Mouse (Mus musculus) spleen, postnatal 10 days (tissue): Measurements from ENCODE around the gene Gm8994.
A peak's percentile ranks its signal among the peaks of the same experiment; 100 is the strongest.
"Not testable (repeated sequence)": the region's sequence is repeated elsewhere in the genome, so short reads cannot be mapped to it uniquely, and the experiment has no call there.

Experiments
- DNase-seq, 2 experiments: peaks; one replicate each; pipeline ENCODE4 v3.0.0; 2021 to 2022; ENCODE audit warnings: low spot score in 2 of 2

Gm8994 gene

GRCm38 (mm10) chr6:136327239-136327638 is at the start of gene Gm8994:
Gm8994 (plus strand) TSS chr6:136327539.
- DNase-seq = not testable (repeated sequence)

DNA sequence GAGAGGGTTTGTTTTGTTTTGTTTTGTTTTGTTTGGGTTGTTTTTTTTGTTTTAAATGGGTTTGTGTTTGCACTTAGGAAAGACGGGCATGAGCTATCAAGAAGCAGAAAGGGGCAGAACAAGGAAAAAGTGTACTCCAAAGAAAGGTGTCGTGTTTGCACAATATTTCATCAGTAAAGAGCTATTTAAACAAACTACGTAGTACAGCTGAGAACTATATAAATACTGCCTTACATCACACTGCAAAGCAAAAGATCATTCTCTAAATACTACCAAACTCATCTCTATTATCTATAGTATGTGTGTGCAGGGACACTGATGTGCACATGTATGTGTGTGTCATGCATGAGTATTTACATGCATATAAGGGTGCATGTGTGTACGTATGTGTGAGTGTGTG is 49.7 kb upstream of the Gm8994 start:
- no peak for DNase-seq

DNA sequence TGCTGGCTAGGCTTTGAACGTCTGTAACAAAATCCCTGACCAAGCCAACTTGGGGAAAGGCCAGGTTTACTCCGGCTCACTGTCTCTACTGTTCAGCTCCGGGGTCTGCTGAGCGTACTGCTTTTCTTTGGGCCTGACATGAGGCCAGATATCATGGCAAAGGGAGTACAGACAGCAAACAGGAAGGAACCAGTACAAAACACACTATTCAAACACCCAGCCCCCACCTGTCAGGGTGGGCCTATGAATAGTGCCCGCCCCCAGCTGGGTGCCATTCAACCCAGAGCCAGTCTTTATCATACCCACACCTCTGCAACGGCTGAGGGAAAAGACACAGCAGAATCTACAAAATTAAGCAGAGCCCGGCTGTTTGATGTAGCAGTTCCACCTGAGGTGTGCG is 42.8 kb upstream of the Gm8994 start:
- no peak for DNase-seq

DNA sequence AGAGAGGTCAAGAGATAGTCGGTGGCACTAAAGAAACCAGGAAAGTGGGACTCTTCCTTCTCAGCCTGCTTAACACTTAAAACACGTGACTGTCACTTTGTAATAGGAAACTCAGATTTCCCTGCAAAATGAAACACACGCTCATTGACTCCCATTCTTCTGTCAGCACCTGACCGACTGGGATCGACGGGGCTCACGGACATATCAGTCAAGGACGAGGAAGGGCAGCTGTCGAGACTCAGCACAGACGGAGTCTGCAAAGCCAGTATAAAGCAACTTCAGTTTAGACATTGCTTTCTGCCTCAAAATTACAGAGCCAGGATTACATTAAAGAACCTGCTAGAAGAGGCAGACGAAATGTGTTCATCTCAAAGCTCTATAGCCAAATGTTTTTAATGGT is 41.2 kb upstream of the Gm8994 start:
- DNase-seq = no peak

- no peak for DNase-seq
Observed at GRCm38 (mm10) chr6:136286589-136286988, 40.8 kb upstream of the Gm8994 start.

DNA sequence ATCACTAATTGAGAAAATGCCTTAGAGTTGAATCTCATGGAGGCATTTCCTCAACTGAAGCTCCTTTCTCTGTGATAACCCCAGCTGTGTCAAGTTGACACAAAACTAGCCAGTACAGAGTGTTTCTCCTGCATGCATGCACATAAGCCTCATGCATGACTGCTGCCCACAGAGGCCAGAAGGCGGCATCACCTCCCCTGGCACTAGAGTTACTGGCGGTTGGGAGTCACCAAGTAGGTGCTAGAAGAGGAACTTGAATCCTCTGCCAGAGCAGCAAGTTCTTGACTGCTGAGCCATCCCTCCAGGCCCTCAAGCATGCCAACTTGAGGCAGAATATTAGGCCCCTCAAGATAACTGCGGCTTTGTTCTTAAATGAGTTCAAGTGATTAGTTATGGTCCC is 35.9 kb upstream of the Gm8994 start:
- DNase-seq = no peak

- no peak for DNase-seq
Observed at GRCm38 (mm10) chr6:136291951-136292714, 35.2 kb upstream of the Gm8994 start.

DNA sequence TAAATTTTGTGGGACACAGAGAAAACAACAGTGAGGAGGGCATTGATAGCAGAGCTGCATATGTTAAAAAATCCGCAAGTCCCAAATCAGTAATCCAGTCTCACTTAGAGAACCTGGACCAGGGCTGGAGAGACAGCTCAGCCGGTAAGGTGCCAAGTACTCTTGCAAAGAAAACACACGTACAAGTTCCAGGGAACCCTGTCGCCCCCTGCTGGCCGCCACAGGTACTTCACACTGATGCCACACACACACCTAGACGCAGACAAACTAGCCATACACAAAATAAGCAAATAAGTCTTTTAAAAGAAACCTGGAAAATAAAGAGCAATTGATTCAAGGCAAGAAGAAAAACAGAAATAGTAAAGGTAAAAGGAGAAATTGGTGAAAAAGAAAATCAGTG is 33.6 kb upstream of the Gm8994 start:
- no peak for DNase-seq

DNA sequence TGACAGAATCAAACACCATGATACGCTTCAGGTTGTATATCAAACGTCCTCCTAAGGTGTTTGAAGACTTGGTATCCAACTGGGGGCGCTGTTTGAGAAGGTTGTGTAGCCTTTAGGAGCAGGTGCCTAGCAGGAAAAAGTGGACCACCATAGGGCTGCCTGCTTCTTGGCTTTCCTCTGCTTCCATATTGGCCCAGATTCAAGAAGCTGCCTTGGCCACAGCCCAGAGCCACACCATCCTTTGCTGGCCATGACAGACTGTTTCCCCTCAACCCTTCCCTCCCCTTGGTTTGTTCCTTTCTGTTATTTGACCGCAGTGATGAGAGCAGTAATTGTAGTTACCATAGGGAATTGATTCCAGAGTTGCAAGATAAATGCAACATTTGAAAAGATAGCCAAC is 31.5 kb upstream of the Gm8994 start:
- DNase-seq = no peak

DNA sequence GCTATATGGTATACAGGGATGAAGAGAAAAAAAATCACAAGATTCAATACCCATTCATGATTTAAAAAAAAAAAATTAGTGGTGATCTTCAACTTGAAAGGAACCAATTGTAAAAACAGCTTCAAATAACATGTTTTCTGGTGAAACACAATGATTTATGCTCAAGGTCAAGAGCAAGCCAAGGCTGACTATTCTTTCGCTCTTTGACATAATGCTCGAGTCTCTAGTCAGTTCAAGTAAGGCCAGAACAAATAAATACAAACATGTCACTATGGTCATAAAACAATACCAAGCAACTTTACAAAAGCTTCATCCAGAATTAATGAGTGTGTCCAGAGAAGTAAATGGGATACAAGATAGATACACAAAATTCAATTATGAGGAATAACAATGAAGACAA is 31.1 kb upstream of the Gm8994 start:
- DNase-seq = no peak

DNA sequence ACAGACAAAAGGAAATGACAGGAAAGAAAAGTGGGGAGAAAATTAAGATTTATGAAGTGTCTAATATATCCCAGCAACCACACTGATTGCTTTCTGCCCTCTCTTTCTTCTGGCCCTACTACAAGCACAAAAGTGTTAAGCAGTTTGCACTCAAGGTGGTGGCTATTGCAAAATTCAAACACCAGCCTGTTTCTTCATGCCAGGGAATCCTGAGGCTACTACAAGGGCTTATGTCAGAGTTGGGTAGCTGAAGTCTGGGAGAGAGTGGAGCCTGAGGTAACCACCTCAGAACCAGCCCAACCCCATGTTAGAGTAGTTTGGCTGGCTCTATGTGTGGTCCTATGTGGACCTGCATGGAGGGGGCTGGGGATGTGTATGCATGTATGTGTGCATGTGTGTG is 23.8 kb upstream of the Gm8994 start:
- no peak for DNase-seq

GRCm38 (mm10) chr6:136304369-136304988 is 22.9 kb upstream of the Gm8994 start:
- no peak for DNase-seq

DNA sequence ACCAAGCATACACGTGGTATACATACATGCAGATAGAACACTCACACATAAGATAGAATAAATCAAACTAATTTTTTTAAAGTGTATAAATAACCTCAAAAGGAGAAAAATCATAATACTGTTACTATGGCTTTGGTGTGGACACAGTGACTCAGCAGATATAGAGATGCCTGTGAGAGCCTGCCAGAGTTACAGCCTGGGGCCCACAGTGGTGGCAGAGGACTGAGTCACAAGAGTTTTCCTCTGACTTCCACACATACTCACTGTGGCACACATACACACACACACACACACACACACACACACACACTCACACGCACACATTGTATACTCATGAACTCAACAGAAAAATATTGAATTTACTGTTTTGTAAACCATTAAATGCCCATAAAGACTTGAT is 17.9 kb upstream of the Gm8994 start:
- DNase-seq = no peak

DNA sequence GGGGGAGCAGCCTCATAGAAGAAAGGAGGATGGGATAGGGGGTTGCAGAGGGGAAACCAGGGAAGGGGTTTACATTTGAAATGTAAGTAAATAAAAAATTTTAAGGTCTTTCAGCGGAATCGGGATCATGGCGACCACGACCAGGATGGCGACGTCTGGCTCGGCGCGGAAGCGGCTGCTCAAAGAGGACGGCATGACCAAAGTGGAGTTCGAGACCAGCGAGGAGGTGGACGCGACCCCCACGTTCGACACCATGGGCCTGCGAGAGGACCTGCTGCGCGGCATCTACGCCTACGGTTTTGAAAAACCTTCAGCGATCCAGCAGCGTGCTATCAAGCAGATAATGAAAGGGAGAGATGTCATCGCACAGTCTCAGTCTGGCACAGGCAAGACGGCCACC is 1.1 kb downstream of the Gm8994 start:
- DNase-seq = not testable (repeated sequence)

DNA sequence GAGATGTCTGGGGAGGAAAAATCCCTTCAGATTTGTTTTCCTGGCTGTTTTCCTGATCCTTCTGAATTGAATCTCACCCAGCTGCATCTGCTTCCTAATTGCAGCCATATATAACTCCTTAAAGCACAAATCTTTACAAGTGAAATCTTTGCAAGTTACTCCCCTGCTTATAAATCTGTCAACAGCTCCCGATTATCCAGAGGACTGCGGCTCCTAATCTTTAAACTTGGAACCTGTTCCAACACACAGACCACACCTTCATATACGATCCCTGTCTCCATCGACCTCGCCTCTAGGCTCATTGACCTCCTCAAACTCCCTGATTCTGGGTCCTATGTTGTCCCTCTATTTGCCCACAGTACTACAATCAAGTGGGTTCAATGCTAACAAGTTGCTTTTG is 13.3 kb downstream of the Gm8994 start:
- no peak for DNase-seq

DNA sequence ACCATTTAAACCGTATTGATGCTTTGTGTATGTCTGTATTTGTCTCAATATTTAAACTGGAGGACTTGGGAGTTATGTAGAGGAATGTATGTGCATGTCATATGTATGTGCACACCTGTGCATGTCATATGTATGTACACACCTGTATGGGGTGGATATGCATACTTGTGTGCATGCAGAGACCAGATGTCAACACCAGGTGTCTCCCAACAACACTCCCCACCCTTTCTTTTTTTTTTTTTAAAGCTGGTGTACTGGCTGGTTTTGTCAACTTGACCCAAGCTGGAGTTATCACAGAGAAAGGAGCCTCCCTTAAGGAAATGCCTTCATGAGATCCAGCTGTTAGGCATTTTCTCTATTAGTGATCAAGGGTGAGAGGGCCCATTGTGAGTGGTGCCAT is 13.8 kb downstream of the Gm8994 start:
- no peak for DNase-seq

DNA sequence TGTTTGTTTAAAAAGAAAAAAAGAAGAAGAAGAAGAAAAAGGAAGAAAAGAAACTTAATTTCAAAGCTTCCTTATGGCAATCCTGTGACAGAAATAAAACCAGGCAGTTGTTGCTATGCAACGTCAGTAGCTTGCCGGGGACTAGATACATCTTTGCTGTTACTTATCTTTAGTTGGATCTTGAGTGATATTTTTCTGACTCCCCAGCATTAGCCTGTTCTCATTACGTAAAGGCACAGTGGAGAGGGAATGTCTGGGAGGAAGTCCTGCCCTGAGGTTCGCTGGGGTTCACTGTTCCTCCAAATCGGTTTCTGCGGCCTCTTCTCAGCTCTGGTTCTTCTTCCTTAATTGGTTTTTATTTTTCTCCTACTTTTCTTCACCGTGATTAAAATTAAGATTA is 16.5 kb downstream of the Gm8994 start:
- DNase-seq = no peak

GRCm38 (mm10) chr6:136345034-136345433 is 17.7 kb downstream of the Gm8994 start:
- no peak for DNase-seq

- DNase-seq = no peak
Observed at GRCm38 (mm10) chr6:136345641-136346040, 18.3 kb downstream of the Gm8994 start.

- DNase-seq = no peak
Observed at GRCm38 (mm10) chr6:136347053-136347452, 19.7 kb downstream of the Gm8994 start.

DNA sequence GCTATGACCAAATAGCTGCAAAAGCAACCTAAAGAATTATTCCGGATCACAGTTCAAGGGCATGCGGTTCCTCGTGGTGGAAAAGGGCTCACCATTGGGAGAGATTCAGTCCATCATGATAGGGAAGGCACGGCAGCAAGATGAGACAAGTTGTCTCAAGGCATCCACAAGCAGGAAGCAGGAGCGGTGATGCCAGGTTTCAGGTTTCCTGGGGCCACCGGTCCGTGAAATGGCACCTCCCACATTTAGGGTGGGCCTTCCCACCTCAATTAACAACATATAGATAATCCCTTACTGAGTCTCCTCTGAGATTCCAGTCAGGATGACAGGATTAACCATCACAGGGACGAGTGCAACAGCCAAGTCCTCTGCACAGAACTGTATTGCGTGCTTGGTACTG is 20.3 kb downstream of the Gm8994 start:
- DNase-seq = no peak

GRCm38 (mm10) chr6:136353399-136354184 is 26.3 kb downstream of the Gm8994 start:
- DNase-seq = peak in 1 of 2 experiments; percentile 27

DNA sequence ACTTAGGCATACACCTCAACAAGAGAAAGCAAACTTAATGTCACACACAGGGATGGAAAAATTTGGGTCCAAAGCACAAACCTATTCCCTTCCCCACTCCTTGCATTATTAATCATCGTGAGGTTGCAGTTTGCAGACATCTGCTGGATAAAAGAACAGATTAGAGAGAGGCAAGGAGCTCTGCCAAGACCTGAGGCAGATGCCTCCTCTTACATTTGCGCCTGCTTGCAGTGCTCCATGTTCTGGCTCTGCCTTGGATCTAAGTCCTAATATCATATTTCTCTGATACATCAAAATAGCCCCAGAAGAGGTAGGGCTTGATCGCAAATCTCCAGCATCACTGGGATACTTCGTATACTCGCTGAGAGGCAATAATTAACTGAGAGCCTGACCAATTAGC is 31.1 kb downstream of the Gm8994 start:
- DNase-seq = no peak
